Mouse (Mus musculus) liver, postnatal 0 days (tissue): ENCODE results near the gene Gmnc.
A peak's percentile ranks its signal among the peaks of the same experiment; 100 is the strongest.

ENCODE experiments used
- CTCF ChIP-seq: sonication (generic); IDR thresholded peaks from 2 replicates; pipeline ENCODE4 v1.5.1; 2016; ENCODE audit warnings: antibody characterized with exemption, low read depth
- EP300 ChIP-seq: IDR thresholded peaks from 2 replicates; pipeline ENCODE4 v1.6.1; 2016; ENCODE audit warnings: antibody characterized with exemption, low read depth, mild to moderate bottlenecking

GRCm38 (mm10) chr16:26985796-26986195 lies 5.7 kb downstream of the Gmnc start:
- TF ChIP-seq CTCF = peak; percentile 32
- no peak for TF ChIP-seq EP300
